Mouse (Mus musculus) embryonic fibroblast, embryonic 13.5 days (primary cell): ENCODE data around the gene Insyn1. TPM values are rescaled to one million over a fixed set of nuclear protein-coding genes. Genes with fewer than 3 reads are reported as not detected.

Source experiments
- H3K27ac ChIP-seq: 2 replicates; pipeline ENCODE4 v1.5.1; 2012; ENCODE audit warnings: low read length, control low read depth, inconsistent platforms; ENCODE audit not compliant: insufficient read depth
- H3K4me1 ChIP-seq: 2 replicates; pipeline ENCODE4 v1.6.1; 2011; ENCODE audit warnings: low read length; ENCODE audit not compliant: control insufficient read depth, insufficient read depth
- H3K4me3 ChIP-seq: 2 replicates; pipeline ENCODE4 v1.5.1; 2011; ENCODE audit warnings: mild to moderate bottlenecking, control low read depth, low read length; ENCODE audit not compliant: insufficient read depth
- CTCF ChIP-seq: IDR thresholded peaks from 2 replicates; pipeline ENCODE4 v1.5.1; 2011; ENCODE audit warnings: mild to moderate bottlenecking, control low read depth, low read length, moderate library complexity, borderline replicate concordance; ENCODE audit not compliant: insufficient read depth
- POLR2A ChIP-seq: IDR thresholded peaks from 2 replicates; pipeline ENCODE4 v1.6.1; 2011; ENCODE audit warnings: low read depth, mild to moderate bottlenecking, control low read depth, low read length, moderate library complexity
- polyA plus RNA-seq: library from polyadenylated mRNA; stranded (reverse); fragments of >200 nt; gene quantifications from 2 replicates; pipeline ENCODE4 v1.2.4, GENCODE M21; 2011; ENCODE audit warnings: low read depth; ENCODE audit not compliant: missing spikeins, insufficient read length

Insyn1 gene
- polyA plus RNA-seq, 1 experiment = 27.5 TPM

GRCm38 (mm10) chr9:58447997-58448595 lies 40.3 kb upstream of the Insyn1 start:
- TF ChIP-seq POLR2A (no peak), CTCF (no peak)
- Histone ChIP-seq H3K4me3 (no peak overlapping the region), H3K27ac (peak overlapping the region; percentile 69), H3K4me1 (peaks cover 14% of the 10 kb centered on the region)

GRCm38 (mm10) chr9:58449526-58449925 lies 38.9 kb upstream of the Insyn1 start:
- H3K4me3 ChIP-seq = no peak overlapping the region
- TF ChIP-seq POLR2A (no peak), CTCF (no peak)
- H3K27ac ChIP-seq = no peak overlapping the region
- H3K4me1 ChIP-seq = peaks cover 17% of the 10 kb centered on the region

GRCm38 (mm10) chr9:58453791-58454378 lies 34.5 kb upstream of the Insyn1 start:
- TF ChIP-seq CTCF (no peak), POLR2A (no peak)
- no peak overlapping the region for H3K27ac ChIP-seq
- peaks cover 6% of the 10 kb centered on the region; the same call in 1 of the 2 replicates for H3K4me1 ChIP-seq

GRCm38 (mm10) chr9:58454886-58455285 lies 33.5 kb upstream of the Insyn1 start:
- Histone ChIP-seq H3K4me3 (no peak overlapping the region), H3K27ac (no peak overlapping the region), H3K4me1 (peaks cover 6% of the 10 kb centered on the region; the same call in 1 of the 2 replicates)
- no peak for TF ChIP-seq POLR2A
- no peak for TF ChIP-seq CTCF

More at GRCm38 (mm10) chr9:58453791-58454378, 34.5 kb upstream of the Insyn1 start:
- no peak overlapping the region for H3K4me3 ChIP-seq

GRCm38 (mm10) chr9:58455798-58456197 lies 32.6 kb upstream of the Insyn1 start:
- TF ChIP-seq CTCF (no peak), POLR2A (no peak)
- Histone ChIP-seq H3K4me1 (peaks cover 6% of the 10 kb centered on the region; the same call in 1 of the 2 replicates), H3K4me3 (no peak overlapping the region), H3K27ac (no peak overlapping the region)

- H3K27ac ChIP-seq = 0 out of 2 replicates have a peak overlapping the region, but pooled peaks have one; percentile 3
- H3K4me1 ChIP-seq = peaks cover 6% of the 10 kb centered on the region; the same call in 1 of the 2 replicates
- TF ChIP-seq POLR2A (no peak), CTCF (no peak)
- no peak overlapping the region for H3K4me3 ChIP-seq
These were observed 30.9 kb upstream of the Insyn1 start for GRCm38 (mm10) chr9:58457481-58457955.

- no peak overlapping the region for H3K27ac ChIP-seq
These were observed 30.1 kb upstream of the Insyn1 start for GRCm38 (mm10) chr9:58458341-58458740.

GRCm38 (mm10) chr9:58458856-58459553 lies 29.4 kb upstream of the Insyn1 start:
- no peak overlapping the region for H3K27ac ChIP-seq
- H3K4me3 ChIP-seq = no peak overlapping the region
- no peak for TF ChIP-seq POLR2A
- TF ChIP-seq CTCF = no peak
- H3K4me1 ChIP-seq = 0 out of 2 replicates have a peak, but pooled peaks cover 2% of the 10 kb centered on the region

More at GRCm38 (mm10) chr9:58458341-58458740, 30.1 kb upstream of the Insyn1 start:
- no peak for TF ChIP-seq POLR2A
- TF ChIP-seq CTCF = no peak
- Histone ChIP-seq H3K4me1 (peaks cover 6% of the 10 kb centered on the region; the same call in 1 of the 2 replicates), H3K4me3 (no peak overlapping the region)

- TF ChIP-seq CTCF (no peak), POLR2A (no peak)
- Histone ChIP-seq H3K4me1 (no peaks in the 10 kb centered on the region), H3K27ac (no peak overlapping the region), H3K4me3 (no peak overlapping the region)
These were observed 20.9 kb upstream of the Insyn1 start for GRCm38 (mm10) chr9:58467345-58468025.
